Mouse (Mus musculus) embryonic facial prominence, embryonic 10.5 days (tissue): ENCODE data around the gene Mef2d. TPM values are rescaled to one million over a fixed set of nuclear protein-coding genes. Genes with fewer than 3 reads are reported as not detected.
A peak's percentile ranks its signal among the peaks of the same experiment; 100 is the strongest.

Source experiments
- DNase-seq: peaks from one replicate; pipeline ENCODE4 v3.0.0-alpha.2; 2017; ENCODE audit warnings: low spot score
- H3K27ac ChIP-seq: fragments of 300-500 bp; sonication (generic); replicated peaks from 2 replicates; pipeline ENCODE4 v1.5.1; 2016; ENCODE audit warnings: mild to moderate bottlenecking
- H3K27me3 ChIP-seq: fragments of 300-500 bp; sonication (generic); replicated peaks from 2 replicates; pipeline ENCODE4 v1.6.1; 2016; ENCODE audit warnings: low read depth, mild to moderate bottlenecking; ENCODE audit not compliant: poor library complexity, severe bottlenecking
- H3K36me3 ChIP-seq: fragments of 300-500 bp; sonication (generic); replicated peaks from 2 replicates; pipeline ENCODE4 v1.6.1; 2016; ENCODE audit warnings: mild to moderate bottlenecking, moderate library complexity
- H3K4me1 ChIP-seq: fragments of 300-500 bp; sonication (generic); 2 replicates; pipeline ENCODE4 v1.6.1; 2016
- H3K4me3 ChIP-seq: fragments of 300-500 bp; sonication (generic); 2 replicates; pipeline ENCODE4 v1.5.1; 2016; ENCODE audit warnings: mild to moderate bottlenecking, moderate library complexity
- H3K9me3 ChIP-seq: fragments of 300-500 bp; sonication (generic); 2 replicates; pipeline ENCODE4 v1.6.1; 2016; ENCODE audit warnings: mild to moderate bottlenecking
- WGBS: fragments of 180-500 bp; shearing (Covaris S2); methylation state at CpG from one replicate; pipeline ENCODE4 v1.1.7; 2016; 5-methylcytosine and 5-hydroxymethylcytosine counted together
- polyA plus RNA-seq: library from polyadenylated mRNA; unstranded; fragments of >200 nt; fragmentation: Nextera tagmentation; extraction: Ambion mirVana; gene quantifications from 2 replicates; pipeline ENCODE4 v1.2.1, GENCODE M21; 2016

The Mef2d gene
- polyA plus RNA-seq, 1 experiment from 2014 or later, result 12.1 TPM

DNA sequence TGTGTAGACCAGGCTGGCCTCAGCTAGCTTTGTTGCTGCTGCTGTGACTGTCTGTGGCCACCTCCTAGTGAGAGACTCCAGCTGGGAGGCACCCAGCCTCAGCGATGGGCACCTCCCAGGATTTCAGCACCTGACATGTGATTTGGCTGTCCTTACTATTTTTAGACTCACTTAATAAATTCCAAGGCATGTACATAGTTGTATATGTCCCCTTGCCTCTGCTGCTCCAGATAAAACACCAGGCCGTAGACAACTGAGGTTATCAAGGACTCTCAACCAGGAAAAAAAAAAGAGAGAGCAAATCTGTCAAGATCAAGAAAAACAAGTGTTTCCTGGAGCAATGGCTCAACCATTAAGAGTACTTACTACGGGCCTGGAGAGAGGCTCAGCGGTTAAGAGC is 17.0 kb upstream of the Mef2d start:
- DNase-seq, result no peak
- no peaks in the 10 kb centered on the region for H3K9me3 ChIP-seq
- H3K4me1 ChIP-seq, result peaks cover 6% of the 10 kb centered on the region; the same call in 1 of the 2 replicates
- H3K27me3 ChIP-seq, result no peaks in the 10 kb centered on the region
- H3K4me3 ChIP-seq, result no peak overlapping the region
- no peak overlapping the region for H3K27ac ChIP-seq
- 73% methylated on average over 4 of the region's 4 CpGs for WGBS
- peaks cover 12% of the 10 kb centered on the region for H3K36me3 ChIP-seq

DNA sequence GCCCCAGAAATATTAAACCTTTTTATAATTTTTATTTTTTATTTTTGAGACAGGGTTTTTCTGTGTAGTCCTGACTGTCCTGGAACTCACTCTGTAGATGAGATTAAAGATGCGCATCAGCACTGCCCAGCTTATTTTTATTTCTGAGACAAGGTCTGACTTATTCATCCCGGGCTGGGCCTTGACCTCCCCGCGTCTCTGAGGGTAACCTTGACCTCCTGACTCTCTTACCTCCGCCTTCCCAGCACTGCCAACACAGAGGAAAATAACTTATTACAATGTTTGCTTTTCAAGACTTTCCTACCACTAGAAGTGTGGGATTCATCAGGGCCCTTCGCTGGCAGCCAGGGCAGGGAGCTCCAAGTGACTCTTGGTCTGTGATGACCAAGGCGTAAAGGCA is 16.0 kb upstream of the Mef2d start:
- Histone ChIP-seq H3K4me3 (no peak overlapping the region), H3K9me3 (no peaks in the 10 kb centered on the region), H3K27ac (no peak overlapping the region), H3K4me1 (peaks cover 2% of the 10 kb centered on the region; the same call in 1 of the 2 replicates), H3K27me3 (no peaks in the 10 kb centered on the region), H3K36me3 (peaks cover 2% of the 10 kb centered on the region)
- 77% methylated on average over 7 of the region's 7 CpGs for WGBS
- no peak for DNase-seq

DNA sequence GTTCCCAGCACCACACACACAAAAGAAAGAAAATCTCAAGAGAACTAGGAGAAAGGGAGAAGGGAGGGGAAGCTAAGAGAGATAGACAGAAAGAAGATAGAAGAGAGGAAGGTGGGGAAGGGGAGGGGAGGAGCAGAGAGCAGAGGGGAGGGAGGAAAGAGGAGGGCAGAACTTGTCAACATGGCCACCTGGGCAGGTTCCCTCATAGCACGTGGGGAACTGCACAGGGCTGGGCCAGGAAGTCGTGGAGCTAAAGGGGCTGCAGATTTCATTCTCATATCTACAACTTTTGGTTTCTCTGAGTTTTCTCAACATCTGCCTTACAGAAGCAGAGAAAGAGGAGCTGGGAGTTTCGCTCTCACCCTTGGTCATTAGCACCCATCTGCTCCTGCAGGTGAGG is 14.5 kb upstream of the Mef2d start:
- no peak overlapping the region for H3K27ac ChIP-seq
- H3K4me1 ChIP-seq, result no peaks in the 10 kb centered on the region
- DNase-seq, result no peak
- no peak overlapping the region for H3K4me3 ChIP-seq
- no peaks in the 10 kb centered on the region for H3K36me3 ChIP-seq
- H3K27me3 ChIP-seq, result no peaks in the 10 kb centered on the region
- 71% methylated on average over 3 of the region's 3 CpGs for WGBS
- no peaks in the 10 kb centered on the region for H3K9me3 ChIP-seq

DNA sequence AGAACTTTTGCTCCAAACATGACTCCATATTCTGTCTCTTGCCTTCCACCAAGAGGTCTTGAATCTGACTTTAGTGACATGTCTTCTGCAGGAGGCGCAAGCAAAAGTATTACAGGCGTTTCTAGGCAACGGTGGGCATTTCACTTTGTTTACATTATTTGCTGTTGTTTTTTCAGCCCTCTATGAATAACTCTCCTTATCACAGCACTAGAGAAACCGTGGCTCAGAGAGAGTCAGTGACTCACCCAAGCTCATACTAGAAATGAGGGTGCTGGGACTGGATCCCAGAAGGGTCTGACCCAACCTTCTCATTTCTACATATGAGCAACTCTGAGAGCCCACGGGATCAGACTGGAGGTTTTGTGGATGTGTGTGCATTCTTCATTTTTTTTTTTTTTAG is 14.1 kb upstream of the Mef2d start:
- H3K4me3 ChIP-seq, result no peak overlapping the region
- no peak overlapping the region for H3K27ac ChIP-seq
- no peaks in the 10 kb centered on the region for H3K9me3 ChIP-seq
- no peaks in the 10 kb centered on the region for H3K27me3 ChIP-seq
- no peaks in the 10 kb centered on the region for H3K36me3 ChIP-seq
- 86% methylated on average over 5 of the region's 5 CpGs for WGBS
- peaks cover 2% of the 10 kb centered on the region for H3K4me1 ChIP-seq
- DNase-seq, result no peak

DNA sequence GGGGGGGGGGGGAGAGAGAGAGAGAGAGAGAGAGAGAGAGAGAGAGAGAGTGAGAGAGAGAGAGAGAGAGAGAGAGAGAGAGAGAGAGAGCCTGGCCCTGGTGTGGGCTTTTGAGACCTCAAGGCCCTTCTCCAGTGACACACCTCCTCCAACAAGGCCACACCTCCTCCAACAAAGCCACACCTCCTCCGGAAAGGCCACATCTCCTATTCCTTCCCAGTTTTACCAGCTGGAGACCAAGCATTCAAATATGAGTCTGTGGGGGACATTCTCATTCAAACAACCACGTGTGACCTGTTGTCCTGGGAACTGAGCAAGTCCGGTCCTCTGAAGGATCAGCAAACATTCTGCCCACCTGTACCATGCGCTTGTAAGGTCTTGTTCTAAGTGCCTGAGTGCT is 13.2 kb upstream of the Mef2d start:
- no peak overlapping the region for H3K27ac ChIP-seq
- WGBS, result 55% methylated on average over 4 of the region's 4 CpGs

DNA sequence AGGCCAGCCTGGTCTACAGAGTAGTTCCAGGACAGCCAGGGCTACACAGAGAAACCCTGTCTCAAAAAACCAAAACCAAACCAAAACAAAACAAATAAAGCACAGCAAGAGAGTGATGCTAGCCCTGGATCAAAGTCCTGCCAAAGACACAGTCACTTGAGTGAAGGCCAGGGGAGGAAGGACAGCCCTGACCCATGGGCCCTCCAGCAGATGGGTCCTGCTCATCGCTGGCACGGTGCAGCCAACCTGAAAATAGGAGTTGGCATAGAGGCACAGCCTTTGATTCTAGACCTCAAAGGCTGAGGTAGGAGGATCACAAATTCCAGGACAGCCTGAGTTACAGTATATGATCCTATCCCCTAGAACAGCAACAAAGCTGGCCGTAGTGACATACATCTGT is 11.1 kb upstream of the Mef2d start:
- Histone ChIP-seq H3K4me1 (peaks cover 9% of the 10 kb centered on the region), H3K27ac (no peak overlapping the region), H3K36me3 (no peaks in the 10 kb centered on the region), H3K9me3 (no peaks in the 10 kb centered on the region), H3K27me3 (no peaks in the 10 kb centered on the region), H3K4me3 (no peak overlapping the region)
- WGBS, result 95% methylated on average over 3 of the region's 3 CpGs
- DNase-seq, result no peak

More for the DNA sequence above, 13.2 kb upstream of the Mef2d start:
- Histone ChIP-seq H3K36me3 (no peaks in the 10 kb centered on the region), H3K9me3 (no peaks in the 10 kb centered on the region), H3K27me3 (no peaks in the 10 kb centered on the region), H3K4me1 (peaks cover 9% of the 10 kb centered on the region), H3K4me3 (no peak overlapping the region)
- DNase-seq, result no peak

DNA sequence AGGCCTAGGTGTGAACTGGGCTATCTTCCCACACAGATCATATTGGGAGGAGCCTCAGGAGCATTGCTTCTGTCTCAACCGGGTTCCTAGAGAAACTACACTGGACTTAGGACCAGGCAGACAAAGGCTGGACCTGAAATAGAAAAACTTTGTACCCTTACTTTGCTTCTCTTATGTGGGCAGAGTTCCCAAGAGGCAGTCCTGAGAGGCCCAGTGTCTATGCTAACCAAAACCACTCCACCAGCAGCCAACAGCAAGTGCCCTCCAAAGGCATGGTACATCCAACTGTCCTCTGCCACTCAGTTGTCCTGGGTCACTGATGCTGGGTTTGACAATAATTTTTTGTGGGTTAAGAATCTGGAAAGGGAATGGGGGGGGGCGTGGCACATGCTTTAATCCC is 9.7 kb upstream of the Mef2d start:
- no peak for DNase-seq
- H3K27me3 ChIP-seq, result no peaks in the 10 kb centered on the region
- no peak overlapping the region for H3K27ac ChIP-seq
- no peaks in the 10 kb centered on the region for H3K9me3 ChIP-seq
- peaks cover 15% of the 10 kb centered on the region for H3K4me1 ChIP-seq
- no peak overlapping the region for H3K4me3 ChIP-seq
- H3K36me3 ChIP-seq, result no peaks in the 10 kb centered on the region
- 77% methylated on average over 2 of the region's 2 CpGs for WGBS

DNA sequence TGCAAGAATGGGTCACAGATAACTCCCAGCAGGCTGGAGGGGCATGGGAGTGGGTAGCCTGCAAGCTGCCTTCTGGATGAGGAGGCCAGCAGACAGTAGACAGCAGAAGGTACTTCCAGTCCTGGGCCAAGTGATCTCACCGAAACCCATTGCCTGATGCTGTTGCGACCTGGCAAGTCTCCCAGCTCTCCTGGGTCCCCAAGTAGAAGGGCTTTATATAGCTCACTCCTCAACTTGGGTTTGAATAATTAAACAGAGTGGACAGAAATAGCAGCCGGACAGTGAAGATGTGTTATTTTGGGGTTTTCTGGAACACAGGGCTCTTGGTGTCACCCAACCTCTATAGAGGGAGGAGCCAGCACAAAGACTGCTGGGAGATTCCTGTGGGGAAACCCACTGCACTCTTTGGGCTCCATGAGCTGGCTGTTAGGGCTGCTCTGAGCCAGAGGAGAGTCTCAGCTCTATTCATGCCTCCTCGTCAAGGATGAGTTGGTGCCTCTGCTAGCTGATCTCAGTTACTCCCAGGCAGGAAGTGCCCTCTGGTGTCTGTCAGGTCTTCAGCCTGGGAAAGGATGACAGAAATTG is 8.9 kb upstream of the Mef2d start:
- Histone ChIP-seq H3K36me3 (no peaks in the 10 kb centered on the region), H3K27ac (0 out of 2 replicates have a peak overlapping the region, but pooled peaks have one; percentile 36), H3K27me3 (no peaks in the 10 kb centered on the region), H3K4me3 (no peak overlapping the region), H3K4me1 (peaks cover 21% of the 10 kb centered on the region), H3K9me3 (no peaks in the 10 kb centered on the region)
- no peak for DNase-seq
- 69% methylated on average over 4 of the region's 4 CpGs for WGBS

DNA sequence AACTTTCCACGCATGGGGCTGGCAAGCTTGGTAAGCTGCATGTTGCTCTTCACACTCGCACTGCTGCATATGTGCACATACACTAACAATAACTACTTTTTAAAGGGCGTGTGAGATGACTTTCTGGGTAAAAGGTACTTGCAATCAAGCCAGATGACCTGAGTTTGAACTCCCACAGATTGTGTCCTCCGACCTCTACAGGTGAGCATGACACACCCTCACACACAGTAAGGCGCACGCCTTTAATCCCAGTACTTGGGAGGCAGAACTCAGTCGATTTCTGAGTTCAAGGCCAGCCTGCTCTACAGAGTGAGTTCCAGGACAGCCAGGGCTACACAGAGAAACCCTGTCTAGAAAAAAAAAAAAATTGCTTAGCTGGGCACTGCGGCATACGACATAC is 5.8 kb upstream of the Mef2d start:
- Histone ChIP-seq H3K4me1 (peaks cover 50% of the 10 kb centered on the region), H3K9me3 (no peaks in the 10 kb centered on the region), H3K4me3 (no peak overlapping the region), H3K27ac (no peak overlapping the region), H3K36me3 (no peaks in the 10 kb centered on the region), H3K27me3 (peaks cover 24% of the 10 kb centered on the region)
- 85% methylated on average over 9 of the region's 9 CpGs for WGBS
- no peak for DNase-seq

DNA sequence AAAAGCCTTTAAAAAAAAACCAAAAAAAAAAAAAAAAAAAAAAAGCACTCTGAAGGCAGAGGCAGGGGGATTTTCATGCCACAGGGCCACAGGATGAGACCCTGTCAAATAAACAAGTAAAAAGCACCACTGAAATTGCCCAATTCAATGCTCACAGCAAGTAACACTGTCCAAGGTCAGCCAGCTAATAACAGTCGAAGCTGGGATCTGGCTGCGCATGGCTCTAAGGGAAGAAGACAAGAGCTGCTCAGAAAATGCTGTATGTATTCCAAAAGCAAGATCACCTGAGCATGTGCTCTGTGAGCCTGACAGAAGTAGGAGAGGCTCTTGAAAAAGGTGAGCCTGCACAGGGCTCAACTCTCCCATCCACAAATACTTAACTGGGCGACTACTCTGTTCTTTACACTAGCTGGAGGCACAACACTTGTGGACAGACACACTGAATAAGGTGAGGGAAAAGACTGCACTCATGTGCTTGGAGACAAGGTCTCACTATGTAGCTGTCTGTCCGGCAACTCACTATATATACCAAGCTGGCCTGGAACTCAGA is 5.2 kb upstream of the Mef2d start:
- H3K36me3 ChIP-seq, result no peaks in the 10 kb centered on the region
- peak overlapping the region; percentile 70 for H3K4me3 ChIP-seq
- H3K27ac ChIP-seq, result peak overlapping the region; percentile 75
- WGBS, result 82% methylated on average over 4 of the region's 4 CpGs
- H3K9me3 ChIP-seq, result no peaks in the 10 kb centered on the region
- peaks cover 56% of the 10 kb centered on the region for H3K4me1 ChIP-seq
- DNase-seq, result no peak
- peaks cover 26% of the 10 kb centered on the region for H3K27me3 ChIP-seq

DNA sequence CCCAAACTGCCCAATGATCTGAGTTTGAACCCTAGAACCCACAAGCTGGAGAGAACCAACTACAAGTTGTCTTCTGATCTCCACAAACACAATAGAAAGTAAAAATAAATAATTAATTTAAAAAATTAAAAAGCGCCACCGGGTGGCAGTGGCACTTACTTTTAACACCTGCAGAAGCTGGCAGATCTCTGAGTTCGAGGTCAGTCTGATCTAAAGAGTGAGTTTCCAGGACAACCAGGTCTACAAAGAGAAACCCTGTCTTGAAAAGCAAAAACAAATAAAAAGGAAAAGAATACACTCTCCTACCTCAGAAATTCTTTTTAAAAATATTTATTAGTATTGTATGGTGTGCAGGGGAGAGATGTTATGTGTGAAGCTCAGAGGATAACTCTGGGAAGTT is 4.4 kb upstream of the Mef2d start:
- Histone ChIP-seq H3K4me1 (peaks cover 62% of the 10 kb centered on the region), H3K27ac (peak overlapping the region; percentile 88), H3K4me3 (peak overlapping the region; percentile 70), H3K9me3 (no peaks in the 10 kb centered on the region), H3K27me3 (peaks cover 26% of the 10 kb centered on the region), H3K36me3 (no peaks in the 10 kb centered on the region)
- no peak for DNase-seq
- WGBS, result 16% methylated on average over 3 of the region's 3 CpGs

DNA sequence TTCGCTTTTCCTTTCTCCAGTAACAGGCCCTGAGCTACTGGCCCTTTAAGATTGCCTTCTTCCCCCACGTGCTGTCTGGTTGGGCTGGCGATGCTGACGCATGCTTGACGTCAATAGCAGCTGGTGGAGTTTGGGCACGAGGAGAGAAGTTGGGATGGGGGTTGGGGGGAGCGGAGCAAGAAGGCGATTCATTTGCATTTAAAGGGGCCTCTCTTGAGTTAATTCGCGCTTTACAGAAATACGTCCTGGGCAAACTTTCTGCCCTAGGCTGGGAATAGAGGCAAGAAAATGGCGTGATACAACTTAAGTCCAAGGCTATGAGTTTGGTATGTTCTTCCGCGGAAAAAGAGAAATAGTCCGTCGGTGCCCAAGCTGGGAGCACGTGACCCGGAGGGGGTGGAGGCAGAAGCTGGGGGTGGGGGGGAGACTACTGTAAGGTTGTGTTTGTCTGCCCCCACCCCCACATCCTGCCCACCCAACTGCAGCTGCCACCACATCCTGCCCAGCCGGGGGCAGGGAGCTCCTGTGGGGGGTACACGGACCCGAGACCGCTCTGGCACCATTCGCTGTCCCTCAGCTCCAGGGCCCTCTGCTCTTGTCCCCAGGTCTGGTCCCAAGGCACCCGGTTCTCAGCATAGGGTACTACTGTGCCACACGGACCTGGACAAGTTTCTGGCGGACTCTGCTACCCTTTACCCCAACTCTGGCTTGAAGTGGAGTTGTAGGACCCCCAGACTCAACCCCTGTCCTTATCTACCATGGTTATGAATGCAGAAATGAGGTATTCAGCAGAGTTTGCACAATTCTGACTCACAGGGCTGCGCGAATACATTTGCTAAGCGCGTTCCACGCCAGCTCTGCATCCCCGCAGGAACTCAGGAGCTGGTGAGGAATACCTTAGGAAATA is 3.6 kb upstream of the Mef2d start:
- H3K36me3 ChIP-seq, result no peaks in the 10 kb centered on the region
- peaks cover 26% of the 10 kb centered on the region for H3K27me3 ChIP-seq
- peak overlapping the region; percentile 70 for H3K4me3 ChIP-seq
- peak overlapping the region; percentile 88 for H3K27ac ChIP-seq
- WGBS, result under 1% methylated on average over 32 of the region's 32 CpGs
- peaks cover 63% of the 10 kb centered on the region for H3K4me1 ChIP-seq
- H3K9me3 ChIP-seq, result no peaks in the 10 kb centered on the region
- peak; percentile 95 for DNase-seq
